Mouse (Mus musculus) bone marrow macrophage, adult 2 months (primary cell): ENCODE measurements around the gene Ift52.

Experiments
- CTCF ChIP-seq: IDR thresholded peaks from 2 replicates; pipeline ENCODE4 v1.5.1; 2012; ENCODE audit warnings: low read depth, mild to moderate bottlenecking, low read length, moderate library complexity
- POLR2A ChIP-seq: IDR thresholded peaks from 2 replicates; pipeline ENCODE4 v1.6.1; 2012; ENCODE audit warnings: mild to moderate bottlenecking, low read depth, low read length, borderline replicate concordance

GRCm38 (mm10) chr2:162973637-162974036 is 43.5 kb upstream of the Ift52 start:
- no peak for TF ChIP-seq CTCF
- TF ChIP-seq POLR2A = no peak
